Mouse (Mus musculus) heart, postnatal 0 days (tissue): ENCODE measurements around the gene Qprt. TPM values are rescaled to one million over a fixed set of nuclear protein-coding genes. Genes with fewer than 3 reads are reported as not detected.

Source experiments
- ATAC-seq: fragments of 200-750 bp; cut with Nextera tagmentation; 2 replicates; pipeline ENCODE4 v1.8.0; 2017; ENCODE audit warnings: low read depth, moderate number of reproducible peaks, moderate library complexity; ENCODE audit not compliant: insufficient read depth
- DNase-seq: peaks from one replicate; pipeline ENCODE4 v3.0.0-alpha.2; 2016; ENCODE audit warnings: low spot score
- H3K27ac ChIP-seq: fragments of 300-500 bp; sonication (generic); 2 replicates; pipeline ENCODE4 v1.5.1; 2014; ENCODE audit warnings: low read depth, mild to moderate bottlenecking
- H3K27me3 ChIP-seq: fragments of 300-500 bp; sonication (generic); 2 replicates; pipeline ENCODE4 v1.6.1; 2014; ENCODE audit warnings: low read length, mixed read lengths; ENCODE audit not compliant: control insufficient read depth, insufficient read depth
- H3K36me3 ChIP-seq: fragments of 300-500 bp; sonication (generic); replicated peaks from 2 replicates; pipeline ENCODE4 v1.6.1; 2014; ENCODE audit warnings: low read length, mixed read lengths; ENCODE audit not compliant: control insufficient read depth, insufficient read depth
- H3K4me1 ChIP-seq: fragments of 300-500 bp; sonication (generic); 2 replicates; pipeline ENCODE4 v1.6.1; 2014; ENCODE audit warnings: antibody characterized with exemption; ENCODE audit not compliant: control insufficient read depth, insufficient read depth
- H3K4me2 ChIP-seq: fragments of 300-500 bp; sonication (generic); 2 replicates; pipeline ENCODE4 v1.6.1; 2014; ENCODE audit warnings: low read depth, mild to moderate bottlenecking, low read length, moderate library complexity
- H3K4me3 ChIP-seq: fragments of 300-500 bp; sonication (generic); 2 replicates; pipeline ENCODE4 v1.5.1; 2014; ENCODE audit warnings: low read depth, low read length
- H3K9ac ChIP-seq: fragments of 300-500 bp; sonication (generic); replicated peaks from 2 replicates; pipeline ENCODE4 v1.6.1; 2014; ENCODE audit warnings: low read depth, low read length, mixed read lengths
- H3K9me3 ChIP-seq: fragments of 300-500 bp; sonication (generic); replicated peaks from 2 replicates; pipeline ENCODE4 v1.6.1; 2016; ENCODE audit warnings: low read length; ENCODE audit not compliant: control insufficient read depth
- CTCF ChIP-seq: IDR thresholded peaks from 2 replicates; pipeline ENCODE4 v1.5.1; 2016; ENCODE audit warnings: antibody characterized with exemption, control low read depth, low read depth
- EP300 ChIP-seq: IDR thresholded peaks from 2 replicates; pipeline ENCODE4 v1.6.1; 2016; ENCODE audit warnings: antibody characterized with exemption, low read depth
- WGBS: fragments of 180-500 bp; shearing (Covaris S2); extraction: QIAGEN DNeasy Blood & Tissue Kit; methylation state at CpG from one replicate; pipeline ENCODE4 v1.1.7; 2014; 5-methylcytosine and 5-hydroxymethylcytosine counted together
- polyA plus RNA-seq: library from polyadenylated mRNA; unstranded; fragments of >200 nt; fragmentation: Nextera tagmentation; extraction: Ambion mirVana; gene quantifications from 2 replicates; pipeline ENCODE4 v1.2.1, GENCODE M21; 2015
- total RNA-seq: library from RNA; depleted of rRNA; stranded (reverse); fragments of >200 nt; gene quantifications from 2 replicates; pipeline ENCODE4 v1.2.3, GENCODE M21; 2014; ENCODE audit warnings: low replicate concordance

Gene Qprt
- total and polyA plus RNA-seq, 2 experiments from 2014 or later: 0.42 to 1.1 TPM

GRCm38 (mm10) chr7:127116331-127116935 is 5.6 kb downstream of the Qprt start:
- ATAC-seq (no peak), DNase-seq (no peak)
- H3K36me3 ChIP-seq: no peaks in the 10 kb centered on the region
- no peak overlapping the region for H3K4me2 ChIP-seq
- no peaks in the 10 kb centered on the region for H3K27me3 ChIP-seq
- no peaks in the 10 kb centered on the region for H3K9me3 ChIP-seq
- no peak overlapping the region for H3K27ac ChIP-seq
- 65% methylated on average over 11 of the region's 11 CpGs for WGBS
- peaks cover 5% of the 10 kb centered on the region; the same call in 1 of the 2 replicates for H3K4me1 ChIP-seq
- no peak for TF ChIP-seq CTCF
- TF ChIP-seq EP300: no peak
- H3K9ac ChIP-seq: no peak overlapping the region
- H3K4me3 ChIP-seq: no peak overlapping the region

- Histone ChIP-seq H3K4me2 (no peak overlapping the region), H3K27me3 (no peaks in the 10 kb centered on the region), H3K9ac (no peak overlapping the region), H3K27ac (no peak overlapping the region), H3K36me3 (no peaks in the 10 kb centered on the region), H3K4me3 (no peak overlapping the region), H3K4me1 (no peaks in the 10 kb centered on the region), H3K9me3 (no peaks in the 10 kb centered on the region)
- no peak for ATAC-seq
- DNase-seq: no peak
- 74% methylated on average over 11 of the region's 11 CpGs for WGBS
- TF ChIP-seq CTCF (no peak), EP300 (no peak)
Observed at GRCm38 (mm10) chr7:127114920-127115319, 7.1 kb downstream of the Qprt start.

- Histone ChIP-seq H3K9me3 (no peaks in the 10 kb centered on the region), H3K9ac (no peak overlapping the region; the same call in 1 of the 2 replicates), H3K4me1 (no peaks in the 10 kb centered on the region), H3K4me2 (no peak overlapping the region), H3K36me3 (no peaks in the 10 kb centered on the region), H3K4me3 (no peak overlapping the region), H3K27me3 (no peaks in the 10 kb centered on the region), H3K27ac (no peak overlapping the region)
- DNase-seq (no peak), ATAC-seq (no peak)
- TF ChIP-seq CTCF (no peak), EP300 (no peak)
- WGBS: 40% methylated on average over 12 of the region's 12 CpGs
Observed at GRCm38 (mm10) chr7:127113614-127114259, 8.3 kb downstream of the Qprt start.

DNA sequence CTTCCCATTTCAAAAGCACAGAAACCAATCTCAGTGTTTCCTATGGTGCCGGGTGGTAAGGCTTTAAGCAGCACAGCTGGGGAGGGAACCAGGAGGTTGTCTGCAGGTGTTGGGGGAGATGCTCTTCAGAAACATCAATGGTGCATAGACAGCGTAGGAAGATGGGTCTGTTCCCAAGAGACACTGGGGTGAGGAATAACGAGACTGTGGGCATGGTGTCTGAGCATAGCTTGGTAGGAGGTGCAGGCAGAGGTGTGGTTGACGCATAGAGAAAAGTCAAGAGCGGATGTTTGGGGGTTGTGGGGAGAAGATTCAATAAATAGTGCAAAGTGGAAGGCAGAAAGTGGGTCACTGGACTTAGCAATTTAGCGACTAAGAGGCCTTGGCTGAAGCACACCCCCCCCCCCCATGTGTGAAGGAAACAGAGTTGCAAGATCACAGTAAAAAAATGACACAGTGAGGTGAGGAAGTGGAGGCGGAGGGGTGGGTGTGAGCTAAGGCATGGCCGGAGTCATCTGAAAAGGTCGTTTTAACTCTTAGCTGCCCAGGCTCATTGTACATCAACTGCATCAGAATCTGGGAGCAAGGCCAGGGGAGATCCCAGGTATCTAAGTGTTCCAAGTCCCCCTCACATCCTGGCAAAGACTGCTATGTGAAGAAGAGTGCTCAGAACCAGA is 9.0 kb downstream of the Qprt start:
- H3K4me1 ChIP-seq: no peaks in the 10 kb centered on the region
- ATAC-seq: no peak
- no peak overlapping the region for H3K4me2 ChIP-seq
- H3K27me3 ChIP-seq: no peaks in the 10 kb centered on the region
- no peak overlapping the region for H3K4me3 ChIP-seq
- no peaks in the 10 kb centered on the region for H3K9me3 ChIP-seq
- TF ChIP-seq EP300 (no peak), CTCF (no peak)
- H3K27ac ChIP-seq: no peak overlapping the region
- H3K9ac ChIP-seq: no peak overlapping the region; the same call in 1 of the 2 replicates
- no peaks in the 10 kb centered on the region for H3K36me3 ChIP-seq
- WGBS: 26% methylated on average over 9 of the region's 9 CpGs
- DNase-seq: no peak

- TF ChIP-seq CTCF: no peak
- TF ChIP-seq EP300: no peak
- Histone ChIP-seq H3K9me3 (no peaks in the 10 kb centered on the region), H3K4me1 (no peaks in the 10 kb centered on the region), H3K4me3 (no peak overlapping the region), H3K27me3 (no peaks in the 10 kb centered on the region), H3K4me2 (no peak overlapping the region), H3K27ac (no peak overlapping the region), H3K36me3 (no peaks in the 10 kb centered on the region), H3K9ac (no peak overlapping the region)
- ATAC-seq (no peak), DNase-seq (no peak)
- WGBS: 68% methylated on average over 12 of the region's 12 CpGs
Observed at GRCm38 (mm10) chr7:127112251-127112841, 9.7 kb downstream of the Qprt start.
